Mouse (Mus musculus) ovary, adult 10 weeks (tissue): ENCODE data around the gene Psenen. TPM values are rescaled to one million over a fixed set of nuclear protein-coding genes. Genes with fewer than 3 reads are reported as not detected.

Experiments used
- polyA plus RNA-seq: library from polyadenylated mRNA; stranded (reverse); fragments of 350-450 nt; fragmentation: Illumina TruSeq; extraction: RNeasy Lipid Tissue Mini Kit (QIAGEN cat#74804); gene quantifications from one replicate; pipeline ENCODE4 v1.2.3, GENCODE M21; 2014

The Psenen gene
- 24.5 TPM for polyA plus RNA-seq

DNA sequence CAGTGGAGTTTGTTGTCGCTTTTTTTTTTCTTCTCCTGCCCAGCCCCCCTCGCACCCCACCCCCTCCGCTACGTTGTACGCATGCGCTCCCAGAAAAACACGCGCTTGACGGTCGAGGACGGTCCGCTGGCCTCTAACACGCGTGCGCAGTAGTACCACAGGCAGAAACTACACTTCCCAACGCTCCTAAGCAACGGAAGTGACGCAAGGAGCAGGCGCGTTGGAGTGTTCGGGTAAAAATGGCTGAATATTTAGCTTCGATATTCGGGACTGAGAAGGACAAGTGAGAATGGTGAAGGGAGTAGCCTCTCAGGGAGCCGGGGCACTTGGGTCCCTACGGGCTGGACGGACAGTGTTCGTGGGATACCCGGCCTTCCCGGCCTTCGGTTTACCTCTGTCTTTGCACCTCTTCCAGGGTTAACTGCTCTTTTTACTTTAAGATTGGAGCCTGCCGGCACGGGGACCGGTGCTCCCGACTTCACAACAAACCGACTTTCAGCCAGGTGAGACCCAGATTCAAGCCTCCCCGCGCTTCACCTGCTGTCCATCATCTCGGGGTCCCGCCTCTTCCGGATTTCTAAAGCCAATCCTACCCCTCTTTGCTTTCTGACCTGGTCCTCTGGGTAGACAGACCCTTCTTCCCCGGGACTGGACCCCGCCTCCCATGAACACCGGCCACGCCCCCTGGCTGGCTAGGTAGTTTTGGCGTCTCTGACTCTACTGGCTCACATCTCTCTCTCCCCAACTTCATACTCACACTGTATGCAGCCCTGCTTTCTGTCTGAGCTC is at the start of gene Psenen, which contains the start of the genes U2af1l4 and Gm49396:
Gene Psenen, minus strand, starts transcription at position 511 of the 789 bp plus-strand sequence.
Gene U2af1l4, plus strand, starts transcription at position 185 of the 789 bp plus-strand sequence.
Gene Gm49396, plus strand, starts transcription at position 228 of the 789 bp plus-strand sequence.

DNA sequence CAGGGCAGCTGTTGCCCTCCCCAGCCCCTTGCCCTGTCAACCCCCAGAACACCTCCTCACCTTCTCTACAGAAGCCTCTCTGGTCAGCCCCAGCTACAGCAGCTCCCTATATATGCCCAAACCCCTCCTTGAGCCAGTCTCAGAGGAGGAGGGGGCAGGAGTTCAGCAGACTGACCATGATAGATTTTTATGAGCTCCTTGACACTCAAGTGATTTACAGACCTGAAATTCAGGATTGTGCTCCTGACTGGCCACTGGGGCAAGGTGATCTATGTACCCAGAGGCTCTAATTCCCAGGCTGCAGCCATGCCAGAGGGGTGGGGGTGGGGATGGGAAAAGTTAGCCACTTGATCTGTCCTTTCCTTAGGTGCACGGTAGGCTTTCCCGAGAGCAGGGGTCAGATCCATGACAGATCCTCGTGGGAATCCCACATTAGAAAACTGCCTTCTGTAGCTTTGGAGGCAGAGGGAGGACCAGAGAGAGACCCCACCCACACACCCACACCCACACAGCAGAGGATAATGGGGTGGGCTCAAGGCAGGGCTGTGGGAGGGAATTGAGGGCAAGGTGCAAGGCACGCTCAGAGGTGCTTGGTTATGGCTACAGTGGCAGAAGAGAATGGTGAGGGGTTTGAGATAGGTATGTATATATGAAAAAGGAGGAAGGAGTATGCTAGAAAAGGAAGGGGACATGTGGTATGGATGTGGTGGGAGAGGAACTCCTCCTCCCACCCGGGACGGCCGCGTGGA is 49.4 kb upstream of the Psenen start, which contains the start of gene Upk1a:
Gene Upk1a, minus strand, starts transcription at position 194 of the 749 bp plus-strand sequence.

DNA sequence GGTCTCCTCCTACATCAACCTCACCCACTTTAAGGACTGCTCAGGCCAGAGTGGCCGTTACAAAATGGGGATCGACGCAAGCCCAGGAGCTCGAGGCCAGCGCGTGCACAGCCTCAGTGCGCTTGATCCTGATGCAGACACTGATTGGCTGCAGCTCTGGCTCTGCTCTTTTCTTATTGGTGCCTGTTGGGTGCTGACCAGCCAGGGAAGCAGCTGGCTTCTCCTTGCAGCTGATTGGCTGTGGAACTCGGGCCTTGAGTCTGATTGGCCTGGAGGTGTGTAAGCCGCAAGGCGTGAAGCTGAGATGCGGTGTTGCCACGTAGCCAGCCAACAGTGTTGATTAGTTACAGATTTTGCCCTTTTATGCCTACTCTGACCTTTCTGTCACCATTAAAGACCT is 35.4 kb upstream of the Psenen start, which contains the start of gene Zbtb32:
Gene Zbtb32, minus strand, starts transcription at position 124 of the 400 bp plus-strand sequence.

DNA sequence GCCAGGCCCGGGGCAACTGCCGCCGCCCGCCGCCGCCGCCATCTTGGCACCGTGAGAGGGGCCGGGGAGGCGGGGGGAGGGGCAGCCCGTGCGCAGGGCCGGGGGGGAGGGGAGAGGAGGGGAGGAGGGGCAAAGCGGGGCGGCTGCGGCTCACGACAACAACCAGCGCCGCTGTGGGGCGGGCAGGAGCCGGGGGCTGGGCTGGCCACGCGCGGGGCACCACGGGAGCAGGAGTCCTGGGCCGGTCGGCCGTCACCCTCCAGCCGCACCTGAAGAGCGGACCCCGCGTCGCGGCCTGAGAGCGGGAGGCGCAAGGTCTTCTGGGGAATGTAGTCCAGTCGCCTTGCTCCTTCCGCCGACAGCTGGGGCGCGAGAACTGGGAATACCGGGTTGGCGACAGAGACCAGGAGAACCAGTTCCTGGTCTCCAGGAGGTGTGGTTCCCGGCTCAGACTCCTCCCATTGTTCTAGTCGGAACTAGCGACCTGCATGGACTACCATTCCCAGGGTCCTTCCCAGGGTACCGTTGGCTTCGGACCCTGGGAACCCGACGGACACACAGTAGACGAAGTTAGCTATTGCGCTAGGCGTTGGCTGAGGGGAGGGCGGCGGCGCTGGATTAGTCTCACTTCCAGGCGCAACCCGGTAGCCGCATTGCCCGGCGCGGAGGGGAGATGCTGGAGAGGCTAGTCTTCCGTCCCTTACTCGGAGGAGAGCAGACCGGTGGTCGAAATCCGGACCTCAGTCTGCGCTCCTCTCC is 25.4 kb upstream of the Psenen start, which contains the start of gene Kmt2b:
Gene Kmt2b, minus strand, starts transcription at position 51 of the 759 bp plus-strand sequence.

DNA sequence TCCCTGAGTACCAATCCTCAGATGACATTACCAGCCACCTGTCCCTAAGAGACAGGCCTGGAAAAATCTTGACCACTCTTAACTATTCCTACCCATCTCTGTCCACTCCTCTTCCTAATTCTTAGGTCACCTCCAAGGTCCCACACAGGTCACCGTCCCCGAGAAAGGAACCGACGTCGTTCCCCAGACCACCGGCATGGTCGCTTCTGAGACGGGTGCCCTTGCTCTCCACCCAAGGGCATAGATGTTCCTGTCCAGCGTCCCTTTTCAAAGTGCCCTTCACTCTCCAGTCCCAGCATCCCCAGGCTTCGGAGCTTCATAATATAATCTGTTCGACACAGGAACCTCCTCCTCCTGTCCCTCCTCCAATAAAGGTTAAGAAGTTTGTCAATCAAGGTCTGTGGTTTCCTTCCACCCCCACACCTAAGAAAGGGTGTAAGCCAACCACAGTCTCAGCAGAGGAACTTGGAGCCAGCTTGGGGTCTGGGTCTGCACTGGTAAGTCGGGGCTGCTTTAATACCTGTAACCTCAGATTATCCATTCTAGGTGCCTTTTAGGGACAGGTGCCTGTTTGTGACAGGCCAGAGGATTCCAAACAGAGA is 1.6 kb upstream of the Psenen start, which contains the start of gene Igflr1:
Gene Igflr1, plus strand, starts transcription at position 458 of the 602 bp plus-strand sequence.

DNA sequence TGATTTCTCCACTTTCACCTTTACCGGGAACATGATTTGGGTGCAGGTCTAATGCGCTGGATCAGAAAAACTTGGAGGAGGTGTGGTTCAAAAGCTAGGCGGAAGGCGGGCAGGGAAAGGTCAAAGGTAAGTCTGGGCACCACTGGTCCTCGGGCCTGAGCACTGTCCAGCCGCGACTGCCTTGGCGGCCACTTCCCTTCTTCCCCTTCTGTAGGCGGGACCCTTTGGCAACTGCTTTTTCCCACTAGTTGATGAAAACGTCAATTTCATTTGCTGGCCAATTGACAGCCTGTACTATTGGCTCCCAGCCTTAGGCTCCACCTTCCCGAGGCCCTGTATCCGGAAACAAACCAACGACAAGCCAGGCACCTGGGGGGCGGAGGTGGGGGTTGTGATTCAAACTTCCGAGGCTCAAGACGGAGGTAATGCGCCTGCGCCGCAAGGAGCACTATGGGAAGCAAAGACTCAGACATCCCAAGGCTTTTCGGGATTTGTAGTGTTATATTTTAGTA is 3.9 kb downstream of the Psenen start, which contains the start of gene Lin37:
Gene Lin37, minus strand, starts transcription at position 396 of the 512 bp plus-strand sequence.

DNA sequence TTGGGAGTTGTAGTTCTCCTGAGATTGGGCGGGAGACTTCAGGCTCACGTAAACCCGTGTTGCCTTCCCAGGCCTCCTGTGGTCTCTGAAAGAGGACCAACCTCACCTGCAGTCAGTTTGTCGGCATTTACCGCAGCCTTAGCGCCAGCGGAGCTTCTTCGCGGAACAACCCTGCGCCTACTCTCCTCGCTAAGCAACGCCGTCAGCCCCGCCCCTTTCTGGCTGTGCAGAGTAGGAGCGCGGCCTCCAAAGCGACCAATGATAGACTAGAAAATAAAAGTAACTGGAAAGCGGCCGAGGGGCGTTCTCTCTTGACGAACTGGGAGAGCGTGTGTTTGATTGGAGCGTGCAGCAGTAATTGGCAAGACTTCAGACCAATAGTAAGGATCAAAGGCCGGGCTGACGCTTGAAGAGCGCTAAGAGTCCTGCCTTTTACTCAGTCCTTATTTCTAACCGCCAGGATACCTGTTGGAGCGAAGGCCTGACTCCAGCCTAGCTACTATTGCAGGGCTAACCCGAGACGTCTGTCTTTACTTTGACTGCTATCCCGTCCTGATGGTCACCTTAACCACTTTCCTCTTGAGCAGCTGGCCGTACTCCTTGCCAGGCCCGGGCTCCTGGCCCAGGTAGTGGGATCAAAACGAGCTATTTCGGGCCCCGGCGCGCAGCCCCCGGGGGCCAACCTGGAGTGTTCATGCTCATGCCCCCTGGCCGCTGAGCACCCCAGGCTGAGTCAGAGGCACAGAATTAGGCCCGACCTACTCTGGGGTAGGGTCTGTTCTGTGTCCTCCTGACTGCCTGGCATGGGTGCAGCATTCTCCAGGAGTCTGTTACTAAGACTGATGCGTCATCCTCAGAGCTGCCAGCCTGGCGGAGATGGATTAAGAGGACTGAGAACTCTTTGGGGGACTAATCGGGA is 11.1 kb downstream of the Psenen start, which contains the start of the genes Hspb6 and Proser3:
Gene Hspb6, plus strand, starts transcription at position 77 of the 919 bp plus-strand sequence.
Gene Proser3, minus strand, starts transcription at position 198 of the 919 bp plus-strand sequence.

DNA sequence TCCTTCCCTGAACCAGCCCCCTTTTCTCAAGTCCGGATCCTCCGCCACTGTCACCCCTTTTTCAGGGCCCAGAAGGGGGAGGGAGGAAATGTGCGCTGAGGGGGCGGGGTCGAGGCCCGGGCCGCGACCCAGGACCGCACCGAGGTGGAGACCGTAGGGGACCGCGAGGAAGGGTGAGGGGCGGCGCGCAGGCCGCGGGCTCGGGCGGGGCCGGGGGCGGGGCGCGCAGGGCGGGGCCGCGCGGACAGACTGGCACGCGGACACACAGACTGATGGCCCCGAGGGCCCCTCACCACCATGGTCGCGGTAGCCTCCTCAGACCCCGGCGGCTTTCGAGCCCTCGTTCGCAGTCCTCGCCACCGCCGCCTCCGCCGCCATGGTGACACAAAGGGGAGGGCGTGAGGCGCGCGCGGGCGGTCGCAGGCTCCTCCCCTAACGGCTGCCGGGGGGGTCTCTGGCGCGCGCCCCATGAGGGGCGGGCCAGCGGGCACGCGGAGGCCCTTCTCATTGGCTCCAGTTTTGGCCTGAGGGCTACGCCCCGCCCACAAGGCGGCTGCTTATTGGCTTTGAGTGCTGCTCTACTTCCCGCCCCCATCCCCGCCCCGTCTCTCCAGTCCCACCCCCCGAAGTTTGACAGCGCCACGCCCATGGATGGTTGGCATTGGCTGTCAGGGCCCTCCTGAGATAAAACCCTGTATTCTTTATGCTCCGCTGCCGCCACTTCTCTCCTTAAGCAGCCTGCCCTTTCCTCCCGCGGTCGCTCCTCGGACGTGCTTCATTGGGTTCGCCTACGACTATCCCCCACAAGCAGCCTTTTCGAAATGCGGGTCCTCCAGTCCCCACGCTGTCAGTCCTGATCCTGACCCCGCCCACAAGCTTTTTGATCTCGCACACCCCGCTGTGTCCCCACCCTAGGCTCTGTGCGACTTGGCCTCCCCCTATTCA is 28.5 kb downstream of the Psenen start, which contains the start of gene Arhgap33:
Gene Arhgap33, minus strand, starts transcription at position 428 of the 945 bp plus-strand sequence.

Other genes with a start within 250 kb of the Psenen start
- gene Syne4, start 248.8 kb downstream of the Psenen start, polyA plus RNA-seq: 1.7 TPM
- 0.51 TPM for gene E130208F15Rik, start 241.9 kb downstream of the Psenen start, polyA plus RNA-seq
- gene Sdhaf1, start 239.7 kb downstream of the Psenen start, polyA plus RNA-seq: 1.3 TPM
- gene Lrfn3, start 200.9 kb downstream of the Psenen start, polyA plus RNA-seq: 0.40 TPM
- 5.6 TPM for gene Tyrobp, start 149.9 kb downstream of the Psenen start, polyA plus RNA-seq
- gene Hcst, start 143.8 kb downstream of the Psenen start, polyA plus RNA-seq: not detected
- gene Nfkbid, start 141.9 kb downstream of the Psenen start, polyA plus RNA-seq: 0.23 TPM
- 0.63 TPM for gene Aplp1, start 118.1 kb downstream of the Psenen start, polyA plus RNA-seq
- not detected for gene Kirrel2, start 105.9 kb downstream of the Psenen start, polyA plus RNA-seq
- not detected for gene Nphs1, start 105.3 kb downstream of the Psenen start, polyA plus RNA-seq
- not detected for gene Prodh2, start 70.0 kb downstream of the Psenen start, polyA plus RNA-seq
- gene Arhgap33, start 28.6 kb downstream of the Psenen start, polyA plus RNA-seq: 0.23 TPM
- gene Hspb6, start 11.4 kb downstream of the Psenen start, polyA plus RNA-seq: 22.5 TPM
- 2.0 TPM for gene Proser3, start 11.3 kb downstream of the Psenen start, polyA plus RNA-seq
- gene Lin37, start 3.8 kb downstream of the Psenen start, polyA plus RNA-seq: 5.0 TPM
- gene U2af1l4, start 326 bp downstream of the Psenen start, polyA plus RNA-seq: 8.5 TPM
- 1.1 TPM for gene Gm49396, start 283 bp downstream of the Psenen start, polyA plus RNA-seq
- gene Igflr1, start 1.8 kb upstream of the Psenen start, polyA plus RNA-seq: not detected
- gene Kmt2b, start 25.1 kb upstream of the Psenen start, polyA plus RNA-seq: 4.7 TPM
- not detected for gene Zbtb32, start 35.3 kb upstream of the Psenen start, polyA plus RNA-seq
- gene Upk1a, start 49.2 kb upstream of the Psenen start, polyA plus RNA-seq: 0.34 TPM
- gene Cox6b1, start 62.5 kb upstream of the Psenen start, polyA plus RNA-seq: 586 TPM
- not detected for gene Etv2, start 72.2 kb upstream of the Psenen start, polyA plus RNA-seq
- not detected for gene Rbm42, start 86.7 kb upstream of the Psenen start, polyA plus RNA-seq
- gene Haus5, start 101.4 kb upstream of the Psenen start, polyA plus RNA-seq: 1.1 TPM
- not detected for gene Pmis2, start 108.0 kb upstream of the Psenen start, polyA plus RNA-seq
- not detected for gene 2200002J24Rik, start 135.3 kb upstream of the Psenen start, polyA plus RNA-seq
- not detected for gene Atp4a, start 148.6 kb upstream of the Psenen start, polyA plus RNA-seq
- gene Tmem147, start 165.9 kb upstream of the Psenen start, polyA plus RNA-seq: 12.8 TPM
- not detected for gene Gapdhs, start 180.1 kb upstream of the Psenen start, polyA plus RNA-seq
- gene Sbsn, start 187.8 kb upstream of the Psenen start, polyA plus RNA-seq: 1.2 TPM
- 16.0 TPM for gene Dmkn, start 200.1 kb upstream of the Psenen start, polyA plus RNA-seq
- gene Krtdap, start 224.3 kb upstream of the Psenen start, polyA plus RNA-seq: not detected